Mouse (Mus musculus) left cerebral cortex, adult 2 months (tissue): ENCODE measurements at regions not wholly inside any gene's neighbourhood (a gene's known extent, or its start where the extent isn't known, plus 50 kb on each side); places are given as distances from the start of the nearest gene placed in this dataset.

Experiments used
- DNase-seq, 2 experiments: peaks; one replicate each; pipeline ENCODE4 v3.0.0; 2021 to 2022; ENCODE audit warnings: low spot score in 2 of 2, mixed read lengths in 1 of 2; ENCODE audit errors: extremely low spot score in 1 of 2
- H3K27ac ChIP-seq: fragments of 200-600 bp; 2 replicates; pipeline ENCODE4 v1.8.1; 2022
- H3K4me3 ChIP-seq: fragments of 200-600 bp; 2 replicates; pipeline ENCODE4 v1.8.1; 2022
- CTCF ChIP-seq: fragments of 200-600 bp; IDR thresholded peaks from 2 replicates; pipeline ENCODE4 v1.8.1; 2022; ENCODE audit warnings: antibody characterized with exemption, mild to moderate bottlenecking, moderate library complexity
- intact Hi-C: fragments of 180-260 bp; cut with DNase I; formaldehyde crosslinking; loops from one replicate; pipeline ENCODE4 v1.15.1; 2025

DNA sequence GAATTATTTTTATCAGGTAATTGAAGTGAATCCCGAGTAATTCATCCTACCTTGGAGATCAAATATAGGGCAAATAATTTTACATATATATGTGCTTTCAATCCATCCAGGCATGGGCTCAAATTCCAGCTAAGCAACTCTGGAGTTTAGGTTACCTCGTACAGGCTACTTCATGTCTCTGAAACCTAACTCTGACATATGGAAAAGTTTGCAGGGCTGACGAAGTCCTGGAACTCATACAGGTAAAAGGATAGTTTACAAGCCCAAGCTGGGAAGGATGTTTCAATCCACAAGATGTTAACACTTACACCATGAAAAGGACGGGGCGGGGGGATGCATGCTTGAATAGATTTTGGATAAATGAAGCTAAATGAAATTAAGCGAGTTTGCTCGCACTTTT, 235.9 kb upstream of the Tbx3 start:
- Histone ChIP-seq H3K4me3 (no peak overlapping the region), H3K27ac (no peak overlapping the region)
- no peak for TF ChIP-seq CTCF
- intact Hi-C loops: no loop called here
- DNase-seq: no peak

DNA sequence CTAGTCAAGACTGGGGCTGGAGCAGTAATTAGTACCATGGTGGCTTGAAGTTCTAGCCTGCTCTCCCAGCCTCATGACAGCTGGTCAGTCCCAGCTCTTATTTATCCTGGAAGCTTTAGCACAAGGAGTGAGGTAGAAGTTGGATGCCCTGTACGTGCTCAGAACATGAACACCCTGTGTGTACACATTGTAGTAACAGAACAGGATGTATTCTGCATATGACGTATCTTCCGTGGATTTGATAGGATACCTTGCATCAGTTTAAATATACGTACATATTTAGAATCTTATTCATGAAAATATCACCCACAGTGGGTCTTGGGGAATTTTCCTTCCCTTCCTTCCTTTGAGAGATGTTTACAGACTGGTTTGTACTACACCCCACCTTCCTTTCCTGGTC, 222.0 kb upstream of the Tbx3 start:
- intact Hi-C loops: no loop called here
- Histone ChIP-seq H3K27ac (no peak overlapping the region), H3K4me3 (no peak overlapping the region)
- no peak for TF ChIP-seq CTCF
- DNase-seq: no peak

DNA sequence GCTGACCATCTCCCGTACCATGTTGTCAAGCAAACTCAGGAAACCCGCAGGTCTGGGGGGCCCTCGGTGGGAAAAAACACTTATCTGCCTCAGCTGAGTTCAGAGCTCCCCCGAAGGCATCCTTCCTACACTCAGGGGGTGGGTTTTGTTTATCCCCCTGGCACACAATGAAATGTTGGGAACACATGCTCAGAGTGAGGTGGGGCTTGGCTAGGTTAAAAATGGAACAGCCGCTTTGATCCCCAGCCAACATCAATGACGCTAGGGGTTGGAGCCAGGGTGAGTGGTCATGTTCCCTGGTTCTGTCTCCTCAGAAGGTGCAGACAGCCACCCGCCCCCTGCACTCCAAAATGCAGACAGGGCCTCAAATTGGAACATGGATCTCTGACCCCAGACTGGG, 221.3 kb upstream of the Tbx3 start:
- DNase-seq: no peak
- H3K27ac ChIP-seq: no peak overlapping the region
- TF ChIP-seq CTCF: no peak
- intact Hi-C loops: no loop called here
- H3K4me3 ChIP-seq: no peak overlapping the region

DNA sequence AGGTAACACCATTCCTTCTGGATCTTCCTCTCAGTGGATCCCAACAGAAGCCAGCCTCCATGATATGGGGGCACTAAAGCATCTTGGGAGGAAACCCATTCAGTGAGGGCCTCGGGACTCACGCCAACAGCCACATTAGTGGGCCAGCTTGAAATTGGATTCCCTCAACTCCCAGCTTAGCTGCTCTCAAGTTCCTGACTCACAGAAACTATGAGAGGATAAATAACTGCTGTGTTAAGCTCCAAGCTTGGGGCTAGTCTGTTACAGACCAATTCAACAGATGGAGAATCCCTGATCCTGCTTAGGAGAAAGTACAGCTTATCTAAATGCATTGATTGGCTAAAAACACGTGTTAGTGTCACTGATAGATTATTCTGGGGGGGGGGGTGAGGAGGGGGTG, 210.7 kb upstream of the Tbx3 start:
- intact Hi-C loops: no loop called here
- no peak overlapping the region for H3K4me3 ChIP-seq
- DNase-seq: no peak
- no peak for TF ChIP-seq CTCF
- H3K27ac ChIP-seq: no peak overlapping the region

DNA sequence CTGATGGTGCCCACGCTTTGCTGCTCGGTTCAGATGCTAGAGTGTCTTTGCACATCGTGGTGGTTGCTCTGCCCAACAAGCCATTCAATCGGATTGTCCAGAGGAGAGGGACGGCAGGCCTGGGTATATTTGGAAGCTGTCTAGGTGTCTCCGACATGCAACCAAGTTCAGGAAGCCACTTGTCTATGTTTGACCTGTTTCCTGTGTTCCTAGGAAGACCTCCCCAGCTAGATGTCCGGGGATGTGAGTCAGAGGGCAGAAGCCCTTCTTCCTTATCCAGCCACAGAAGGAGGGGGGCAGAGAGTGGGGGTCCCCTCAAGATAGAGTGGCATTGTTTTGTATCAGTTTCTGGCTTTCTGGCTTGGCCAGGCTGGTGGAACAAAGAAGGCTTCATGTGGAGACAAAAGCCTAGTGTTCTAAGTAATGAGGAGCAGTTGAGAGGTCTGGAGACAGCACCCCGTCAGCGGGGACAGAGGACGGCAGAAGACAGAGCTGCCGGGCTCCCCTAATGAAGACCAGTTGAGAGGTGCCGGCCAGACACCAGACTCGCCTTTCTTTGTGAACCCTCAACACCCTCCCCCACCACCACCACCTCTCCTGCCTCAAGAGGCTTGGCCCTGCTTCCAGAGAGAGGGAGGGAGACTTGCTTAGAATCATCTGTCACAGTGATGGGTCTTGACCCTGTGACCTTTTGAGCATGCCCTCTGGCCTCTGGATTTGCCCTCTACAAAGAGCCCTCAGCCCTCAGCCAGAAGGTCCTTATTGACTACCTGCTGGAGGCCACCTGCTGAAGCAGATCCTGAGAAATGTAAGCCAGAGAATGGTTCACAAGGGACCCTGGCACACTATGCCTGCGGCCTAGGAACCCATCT, 207.6 kb upstream of the Tbx3 start:
- TF ChIP-seq CTCF: no peak
- DNase-seq: no peak
- Histone ChIP-seq H3K27ac (no peak overlapping the region), H3K4me3 (no peak overlapping the region)
- intact Hi-C loops: no loop called here

DNA sequence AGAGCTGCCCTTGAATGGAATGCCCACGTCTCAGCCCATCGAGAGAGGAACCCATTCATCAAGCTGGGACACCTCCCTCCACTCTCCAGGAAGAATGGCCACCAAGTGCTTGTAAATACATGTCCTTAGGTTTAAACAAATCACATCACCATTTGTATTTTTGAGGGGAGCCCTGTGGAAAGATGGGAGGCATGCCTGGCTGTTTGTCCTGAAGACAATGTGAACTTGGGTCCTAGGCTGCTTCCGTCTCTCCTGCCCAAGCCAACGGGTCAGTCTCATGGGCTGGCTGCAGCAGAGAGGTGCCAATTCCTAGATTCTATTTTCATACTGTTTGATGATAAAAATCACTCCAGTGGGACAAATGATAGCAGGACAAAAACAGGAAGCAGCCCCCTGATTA, 205.9 kb upstream of the Tbx3 start:
- Histone ChIP-seq H3K4me3 (no peak overlapping the region), H3K27ac (no peak overlapping the region)
- TF ChIP-seq CTCF: no peak
- DNase-seq: no peak
- intact Hi-C loops: no loop called here

DNA sequence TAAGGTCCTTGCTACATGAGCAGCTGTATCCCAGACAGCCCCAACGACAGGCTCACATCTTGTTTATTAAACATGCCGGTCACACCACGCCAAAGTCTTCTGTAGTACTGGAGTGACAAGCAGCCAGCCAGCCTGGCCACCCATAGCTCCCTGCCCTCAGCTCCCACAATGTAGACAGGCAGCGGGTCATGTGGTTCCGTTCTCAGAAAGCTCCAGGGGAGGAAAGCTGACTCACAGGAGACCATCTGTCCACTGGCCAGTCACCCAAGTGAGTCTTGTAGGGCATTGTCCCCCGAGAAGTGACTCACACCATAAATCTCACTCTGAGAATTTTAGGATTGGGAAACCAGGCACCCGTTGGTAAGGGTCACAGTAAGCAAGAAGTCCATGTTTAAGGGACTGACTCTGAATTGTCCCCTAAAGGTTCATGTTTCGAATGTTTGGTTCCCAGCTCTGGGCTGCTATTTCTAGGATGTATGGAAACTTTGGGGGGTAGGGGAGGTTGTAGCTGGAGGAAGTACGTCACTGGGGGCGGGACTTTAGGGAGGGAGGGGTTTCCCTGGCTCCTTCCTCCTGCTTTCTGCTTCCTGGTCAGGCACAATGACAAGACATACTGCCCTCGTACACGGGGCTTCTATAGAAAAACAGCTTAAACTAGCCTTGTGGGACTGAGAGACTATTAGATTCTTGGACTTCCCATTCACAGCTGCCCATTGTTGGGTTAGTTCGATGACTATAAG, 203.0 kb upstream of the Tbx3 start:
- no peak overlapping the region for H3K4me3 ChIP-seq
- no peak for TF ChIP-seq CTCF
- intact Hi-C loops: no loop called here
- no peak overlapping the region for H3K27ac ChIP-seq
- no peak for DNase-seq

DNA sequence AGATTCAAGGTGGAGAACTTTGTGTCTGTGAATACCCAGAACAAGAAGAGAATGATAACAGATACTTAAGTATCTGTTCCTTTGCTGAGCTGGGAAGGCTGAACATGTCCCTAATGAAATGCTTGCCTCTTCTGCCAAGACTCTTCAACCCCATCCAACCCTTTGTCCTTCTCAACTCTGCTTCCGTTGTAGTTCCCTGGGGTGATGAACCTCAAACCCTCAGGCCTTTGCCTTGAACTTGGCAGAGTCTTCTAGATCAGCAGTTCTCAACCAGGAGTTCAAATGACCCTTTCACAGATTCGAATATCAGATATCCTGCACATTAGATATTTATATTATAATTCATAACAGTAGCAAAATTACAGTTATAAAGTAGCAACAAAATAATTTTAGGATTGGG, 192.5 kb upstream of the Tbx3 start:
- H3K4me3 ChIP-seq: no peak overlapping the region
- TF ChIP-seq CTCF: no peak
- DNase-seq: no peak
- H3K27ac ChIP-seq: no peak overlapping the region
- intact Hi-C loops: no loop called here

DNA sequence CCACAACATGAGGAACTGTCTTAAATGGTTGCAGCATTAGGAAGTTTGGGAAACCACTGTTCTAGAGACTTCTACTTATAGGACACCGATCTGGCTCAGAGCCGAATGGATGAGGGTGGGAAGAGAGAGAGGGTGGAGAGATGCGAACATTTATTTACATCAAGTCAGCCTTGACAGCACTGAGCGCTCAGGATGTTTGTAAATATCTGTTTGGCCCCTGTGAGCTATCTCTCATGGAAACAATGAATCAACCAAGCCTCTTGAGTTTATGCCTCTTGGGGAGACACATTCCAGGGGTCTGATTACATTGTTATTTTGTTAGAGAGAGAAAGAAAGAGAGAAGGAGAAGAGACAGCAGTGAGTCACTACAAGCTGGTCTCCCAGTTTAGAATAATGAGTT, 192.1 kb upstream of the Tbx3 start:
- H3K27ac ChIP-seq: no peak overlapping the region
- no peak overlapping the region for H3K4me3 ChIP-seq
- intact Hi-C loops: no loop called here
- no peak for TF ChIP-seq CTCF
- no peak for DNase-seq

DNA sequence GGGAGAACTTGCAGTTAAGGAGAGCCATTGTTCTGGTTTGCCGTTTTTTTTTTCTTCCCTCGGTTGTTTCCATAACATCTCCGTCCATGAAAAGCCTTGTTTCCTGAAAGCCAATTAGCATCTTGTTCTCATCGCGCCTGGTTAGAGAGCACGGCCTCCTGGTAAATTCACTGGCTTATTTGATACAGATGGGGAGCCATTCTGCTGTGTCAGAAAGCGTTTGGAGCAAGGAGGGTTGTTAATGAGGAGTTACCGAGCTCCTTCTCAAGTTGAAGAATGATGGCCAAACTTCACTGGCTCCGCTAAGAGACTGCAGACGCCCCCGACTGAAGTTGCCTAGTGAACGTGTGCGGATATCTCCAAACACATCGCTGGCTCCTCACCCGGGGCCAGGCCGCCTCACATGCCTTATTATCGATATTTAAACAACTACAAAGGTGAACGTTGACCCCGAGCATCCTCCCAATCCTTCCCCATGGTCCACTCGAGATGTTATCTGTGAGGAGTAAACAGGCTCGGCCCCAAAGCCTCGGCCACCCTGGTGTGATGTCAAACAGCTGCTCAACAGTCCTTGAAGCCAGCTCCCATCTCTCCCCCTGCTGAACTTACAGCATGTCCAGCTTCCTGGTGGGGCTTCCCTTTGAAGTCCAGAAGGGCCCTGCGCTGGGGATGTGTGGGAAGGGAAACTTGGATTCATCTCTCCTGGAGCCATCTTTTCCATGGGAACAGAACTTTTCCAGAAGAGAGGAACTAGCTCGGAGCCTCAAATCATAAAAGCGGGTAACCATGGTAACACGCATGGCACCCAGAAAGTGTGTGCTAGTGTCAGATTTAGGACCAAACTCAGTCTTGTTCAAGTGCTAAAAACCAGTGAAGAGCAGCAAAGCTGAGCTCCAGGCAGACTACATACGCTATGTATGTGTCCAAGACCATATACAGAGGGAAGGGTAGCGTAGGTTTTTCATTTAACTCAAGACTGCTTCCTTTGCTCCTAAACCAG, 190.0 kb upstream of the Tbx3 start:
- no peak for TF ChIP-seq CTCF

DNA sequence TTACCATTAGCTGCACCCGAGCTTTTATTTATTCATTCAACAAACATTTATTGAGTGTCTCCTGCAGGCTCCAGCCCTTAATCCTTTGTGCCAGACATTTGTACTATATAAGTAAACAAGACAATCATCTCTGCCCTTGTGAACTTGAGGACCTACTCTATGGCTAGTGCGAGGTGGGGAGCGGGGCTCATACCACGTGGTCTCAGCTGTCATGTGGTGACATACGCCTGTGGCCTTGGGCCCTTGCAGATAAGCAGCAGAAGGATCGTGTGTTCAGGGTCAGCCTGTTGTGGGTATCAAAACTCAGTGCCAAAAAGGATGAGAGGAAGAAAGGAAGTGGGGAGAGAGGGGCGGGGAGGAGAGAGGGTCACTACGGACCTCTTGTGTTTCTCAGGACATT, 186.8 kb upstream of the Tbx3 start:
- no peak for TF ChIP-seq CTCF
- Histone ChIP-seq H3K27ac (no peak overlapping the region), H3K4me3 (no peak overlapping the region)
- no peak for DNase-seq
- intact Hi-C loops: no loop called here

More for the DNA sequence above, 190.0 kb upstream of the Tbx3 start:
- intact Hi-C loops: no loop called here
- no peak overlapping the region for H3K27ac ChIP-seq
- DNase-seq: peak in 1 of 2 experiments; percentile 12
- no peak overlapping the region for H3K4me3 ChIP-seq

DNA sequence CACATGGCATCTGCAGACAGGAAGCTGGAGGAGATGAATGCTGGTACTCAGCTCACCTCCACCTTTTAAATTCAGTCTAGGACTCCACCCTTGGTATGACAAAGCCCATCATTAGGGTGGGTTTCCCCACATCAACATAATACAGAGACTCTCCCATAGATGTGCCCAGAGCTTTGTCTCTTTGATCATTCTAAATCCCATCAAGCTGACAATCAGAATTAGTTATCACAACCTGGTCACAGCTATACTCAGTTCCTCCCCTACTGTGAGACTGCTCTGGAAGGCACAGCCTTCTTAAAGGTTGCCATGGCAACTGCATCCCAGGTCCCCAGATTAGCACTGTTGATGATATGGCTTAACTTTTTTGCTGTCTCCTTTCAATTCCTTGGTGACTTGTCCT, 184.3 kb upstream of the Tbx3 start:
- Histone ChIP-seq H3K27ac (no peak overlapping the region), H3K4me3 (no peak overlapping the region)
- no peak for DNase-seq
- intact Hi-C loops: no loop called here
- no peak for TF ChIP-seq CTCF
